ENCODE assay signal across 9 mouse cellular contexts in genomic region chr7:40901201-40901600, GRCm38 (mm10). TPM values are rescaled to one million over a fixed set of nuclear protein-coding genes. Genes with fewer than 3 reads are reported as not detected.
A peak's percentile ranks its signal among the peaks of the same experiment; 100 is the strongest.
DNase-seq lines count a peak whose midpoint lies in the region; ATAC-seq and TF ChIP-seq lines count a peak whose summit lies in the region.
"Had no signal": no experiment of that assay in that cellular context is flagged by ENCODE, and none has a peak within 500 bp of the region (broad histone marks: within the 10 kb centered on the region; RNA-seq: fewer than 3 reads in every experiment).

No protein-coding gene starts in this region.

- peak; percentile 3 for DNase-seq in thymus, adult 2 months
- no peak for DNase-seq in thymus, postnatal 25 days
- peak; percentile 38 for DNase-seq in heart, postnatal 0 days (ENCODE audit: low spot score)
- peak; percentile 65 to 83 for DNase-seq in kidney, postnatal 36 days
- peak; percentile 1 for DNase-seq in liver, embryonic 13.5 days
- DNase-seq in ovary, postnatal 14 days (ENCODE audit: low spot score): peak; percentile 60
- DNase-seq in B cell, adult 2 months: no peak

- H3K36me3 ChIP-seq in thymus, adult 2 months (ENCODE audit: control insufficient read depth, insufficient read depth, low read length): no peaks in the 10 kb centered on the region
- H3K36me3 ChIP-seq in heart, postnatal 0 days (replicated peaks; ENCODE audit: control insufficient read depth, insufficient read depth, low read length): no peaks in the 10 kb centered on the region
- H3K36me3 ChIP-seq in liver, embryonic 13.5 days: no peaks in the 10 kb centered on the region
- H3K36me3 ChIP-seq: liver, embryonic 15.5 days had no signal

- H3K4me3 ChIP-seq in thymus, adult 2 months (ENCODE audit: control insufficient read depth, insufficient read depth, low read length): no peak overlapping the region
- no peak overlapping the region for H3K4me3 ChIP-seq in embryonic fibroblast, embryonic 13.5 days (ENCODE audit: insufficient read depth, low read length)
- no peak overlapping the region for H3K4me3 ChIP-seq in heart, postnatal 0 days (ENCODE audit: low read depth, low read length)
- H3K4me3 ChIP-seq in liver, embryonic 13.5 days (replicated peaks): no peak overlapping the region
- H3K4me3 ChIP-seq: liver, embryonic 15.5 days had no signal

- WGBS in thymus, adult 2 months: 4% methylated on average over 16 of the region's 16 CpGs
- 2% methylated on average over 16 of the region's 16 CpGs for WGBS in heart, postnatal 0 days
- WGBS in liver, embryonic 13.5 days (ENCODE audit: insufficient replicate concordance): 2% methylated on average over 16 of the region's 16 CpGs

- no peak for TF ChIP-seq EP300 in heart, postnatal 0 days (IDR thresholded peaks at IDR 0.05; ENCODE audit: low read depth)

- no peak for TF ChIP-seq CTCF in thymus, adult 2 months (IDR thresholded peaks at IDR 0.05; ENCODE audit: borderline replicate concordance, control insufficient read depth, extremely low read depth, insufficient read depth, low read length, poor library complexity)
- peak; percentile 57 for TF ChIP-seq CTCF in embryonic fibroblast, embryonic 13.5 days (IDR thresholded peaks at IDR 0.05; ENCODE audit: borderline replicate concordance, insufficient read depth, low read length)
- peak; percentile 63 for TF ChIP-seq CTCF in heart, postnatal 0 days (IDR thresholded peaks at IDR 0.05; ENCODE audit: low read depth)

- no peak overlapping the region for H3K9ac ChIP-seq in heart, postnatal 0 days (replicated peaks; ENCODE audit: low read depth, low read length)
- no peak overlapping the region for H3K9ac ChIP-seq in liver, embryonic 13.5 days
- H3K9ac ChIP-seq: liver, embryonic 15.5 days had no signal

- peaks cover 3% of the 10 kb centered on the region; the same call in 1 of the 2 replicates for H3K27me3 ChIP-seq in thymus, adult 2 months (ENCODE audit: control insufficient read depth, insufficient read depth, low read length)
- peaks cover 76% of the 10 kb centered on the region for H3K27me3 ChIP-seq in heart, postnatal 0 days (ENCODE audit: control insufficient read depth, insufficient read depth, low read length)
- H3K27me3 ChIP-seq in liver, embryonic 13.5 days: peaks cover 76% of the 10 kb centered on the region

- no peak overlapping the region for H3K4me2 ChIP-seq in heart, postnatal 0 days (ENCODE audit: low read depth, low read length)
- no peak overlapping the region for H3K4me2 ChIP-seq in liver, embryonic 13.5 days
- H3K4me2 ChIP-seq: liver, embryonic 15.5 days had no signal

- TF ChIP-seq POLR2A in thymus, adult 2 months (IDR thresholded peaks at IDR 0.05; ENCODE audit: control insufficient read depth, extremely low read depth, insufficient read depth, low read length, poor library complexity): no peak
- TF ChIP-seq POLR2A in embryonic fibroblast, embryonic 13.5 days (IDR thresholded peaks at IDR 0.05; ENCODE audit: low read depth, low read length): no peak

- H3K4me1 ChIP-seq in thymus, adult 2 months (replicated peaks; ENCODE audit: control insufficient read depth, insufficient read depth, low read length): no peaks in the 10 kb centered on the region
- H3K4me1 ChIP-seq in embryonic fibroblast, embryonic 13.5 days (ENCODE audit: control insufficient read depth, insufficient read depth, low read length): no peaks in the 10 kb centered on the region
- no peaks in the 10 kb centered on the region for H3K4me1 ChIP-seq in heart, postnatal 0 days (ENCODE audit: control insufficient read depth, insufficient read depth)
- H3K4me1 ChIP-seq in liver, embryonic 13.5 days (replicated peaks): no peaks in the 10 kb centered on the region
- H3K4me1 ChIP-seq: liver, embryonic 15.5 days had no signal

- no peak overlapping the region for H3K27ac ChIP-seq in thymus, adult 2 months (ENCODE audit: control insufficient read depth, insufficient read depth, low read length)
- no peak overlapping the region for H3K27ac ChIP-seq in embryonic fibroblast, embryonic 13.5 days (ENCODE audit: insufficient read depth, low read length)
- no peak overlapping the region for H3K27ac ChIP-seq in heart, postnatal 0 days (ENCODE audit: low read depth)
- H3K27ac ChIP-seq in liver, embryonic 13.5 days: no peak overlapping the region
- H3K27ac ChIP-seq: liver, embryonic 15.5 days had no signal

- ATAC-seq in heart, postnatal 0 days (ENCODE audit: insufficient read depth, low read depth): no peak
- no peak for ATAC-seq in liver, embryonic 13.5 days (ENCODE audit: low read depth)

- H3K9me3 ChIP-seq in heart, postnatal 0 days (replicated peaks; ENCODE audit: control insufficient read depth, low read length): no peaks in the 10 kb centered on the region
- no peaks in the 10 kb centered on the region for H3K9me3 ChIP-seq in liver, embryonic 13.5 days (replicated peaks)
- H3K9me3 ChIP-seq: liver, embryonic 15.5 days had no signal

RNA-seq across cellular contexts. Expression of gene Vstm2b, which starts 3.1 kb away (rescaled TPM):
- 1.3 and 1.4 TPM in 2 replicates for polyA plus RNA-seq in thymus, adult 2 months (2012; rRNA removed)
- 0.68 and 1.5 TPM in 2 replicates for polyA plus RNA-seq in embryonic fibroblast, embryonic 13.5 days (2011; ENCODE audit: insufficient read length, low read depth, missing spikeins)
- not detected in 2 replicates for total RNA-seq in heart, postnatal 0 days (2014; rRNA removed; ENCODE audit: low replicate concordance)
- 0.22 TPM in 1 of 2 replicates, not detected in the other for polyA plus RNA-seq in heart, postnatal 0 days (2015; fragmentation: Nextera tagmentation; extraction: Ambion mirVana)
- polyA plus RNA-seq in liver, embryonic 13.5 days (2015; fragmentation: Nextera tagmentation; extraction: Ambion mirVana): 0.22 TPM in 1 of 2 replicates, not detected in the other
- polyA plus RNA-seq: liver, embryonic 15.5 days had no signal

Comparison
In these comparisons a context has a peak if more than half of its experiments do, and no peak if none do; other contexts are left out.
1. DNase-seq: peak in thymus, adult 2 months (single experiment), heart, postnatal 0 days (single experiment), kidney, postnatal 36 days (2 of 2), liver, embryonic 13.5 days (single experiment) and ovary, postnatal 14 days (single experiment); none in thymus, postnatal 25 days (single experiment) and B cell, adult 2 months (0 of 2).